Mouse (Mus musculus) C2C12 (cell line): ENCODE measurements around the gene Sox5.

Experiments used
- CTCF ChIP-seq: IDR thresholded peaks from one replicate; pipeline ENCODE4 v1.5.1; 2011; ENCODE audit not compliant: control insufficient read depth, insufficient read depth, insufficient read length
- USF1 ChIP-seq: IDR thresholded peaks from one replicate; pipeline ENCODE4 v1.6.1; 2011; ENCODE audit warnings: low read depth, mild to moderate bottlenecking, control low read depth, moderate library complexity

- no peak for TF ChIP-seq CTCF
- no peak for TF ChIP-seq USF1
These were observed 33.2 kb upstream of the Sox5 start for GRCm38 (mm10) chr6:144814931-144815364.
